ENCODE assay signal across 16 mouse cellular contexts in the genomic region with DNA sequence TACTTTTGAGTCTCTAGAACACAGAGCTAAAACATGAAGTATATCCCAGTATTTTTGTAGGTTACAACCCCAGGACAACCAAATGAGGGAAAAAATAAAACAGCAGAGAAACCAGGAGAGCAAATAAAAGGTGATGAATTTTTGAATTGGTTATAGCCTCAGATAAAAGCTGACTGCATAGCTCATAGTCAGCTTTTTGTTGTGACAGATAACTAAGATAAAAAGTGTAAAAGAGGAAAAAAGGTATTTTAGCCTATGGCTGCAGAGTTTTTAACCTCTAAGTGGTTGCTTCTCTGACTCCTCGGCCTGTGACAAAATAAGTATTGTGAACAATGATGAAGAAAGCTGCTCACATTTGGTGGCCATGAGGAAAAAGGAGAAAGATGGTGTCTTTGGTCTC.
"Had no signal": no experiment of that assay in that cellular context is flagged by ENCODE, and none has a peak within 500 bp of the region (broad histone marks: within the 10 kb centered on the region; RNA-seq: fewer than 3 reads in every experiment).

No protein-coding gene starts in this region.

- H3K27ac ChIP-seq: neural tube, embryonic 13.5 days; neural tube, embryonic 15.5 days; stomach, embryonic 15.5 days; stomach, postnatal 0 days had no signal

- DNase-seq: retina, postnatal 1 day; right cerebral cortex, adult 18-20 months; right cerebral cortex, postnatal 14 days; right cerebral cortex, postnatal 25 days; right cerebral cortex, postnatal 4 days; spleen, adult 18-20 months; thymus, adult 18-20 months; thymus, adult 2 months; thymus, postnatal 14 days; thymus, postnatal 25 days; thymus, postnatal 36 days; thymus, postnatal 4 days had no signal

- H3K4me1 ChIP-seq: neural tube, embryonic 13.5 days; neural tube, embryonic 15.5 days; stomach, embryonic 15.5 days had no signal

- H3K27me3 ChIP-seq: neural tube, embryonic 13.5 days; neural tube, embryonic 15.5 days; stomach, embryonic 15.5 days had no signal

- H3K4me2 ChIP-seq: neural tube, embryonic 13.5 days; neural tube, embryonic 15.5 days; stomach, embryonic 15.5 days had no signal

- H3K9ac ChIP-seq: neural tube, embryonic 13.5 days; neural tube, embryonic 15.5 days; stomach, embryonic 15.5 days had no signal

- H3K9me3 ChIP-seq: neural tube, embryonic 13.5 days; neural tube, embryonic 15.5 days; stomach, embryonic 15.5 days had no signal

- H3K4me3 ChIP-seq: neural tube, embryonic 13.5 days; neural tube, embryonic 15.5 days; stomach, embryonic 15.5 days had no signal

- H3K36me3 ChIP-seq: neural tube, embryonic 13.5 days; neural tube, embryonic 15.5 days; stomach, embryonic 15.5 days had no signal
